Mouse (Mus musculus) testis, adult 2 months (tissue): Measurements from ENCODE around the gene Itgb3. TPM values are rescaled to one million over a fixed set of nuclear protein-coding genes. Genes with fewer than 3 reads are reported as not detected.
A peak's percentile ranks its signal among the peaks of the same experiment; 100 is the strongest.

ENCODE experiments used
- H3K27ac ChIP-seq: fragments of 200-500 bp; 2 replicates; pipeline ENCODE4 v1.5.1; 2012; ENCODE audit warnings: low read depth, low read length; ENCODE audit not compliant: control insufficient read depth, insufficient read depth
- H3K27me3 ChIP-seq: fragments of 200-500 bp; 2 replicates; pipeline ENCODE4 v1.6.1; 2012; ENCODE audit warnings: mild to moderate bottlenecking, low read length, moderate library complexity; ENCODE audit not compliant: control insufficient read depth, insufficient read depth
- H3K36me3 ChIP-seq: fragments of 200-500 bp; 2 replicates; pipeline ENCODE4 v1.6.1; 2012; ENCODE audit warnings: mild to moderate bottlenecking, low read length; ENCODE audit not compliant: control insufficient read depth, insufficient read depth
- H3K4me1 ChIP-seq: fragments of 200-500 bp; 2 replicates; pipeline ENCODE4 v1.6.1; 2012; ENCODE audit warnings: low read length; ENCODE audit not compliant: control insufficient read depth, insufficient read depth
- H3K4me3 ChIP-seq: fragments of 200-500 bp; 2 replicates; pipeline ENCODE4 v1.5.1; 2012; ENCODE audit warnings: low read depth, mild to moderate bottlenecking, low read length, moderate library complexity, mixed read lengths; ENCODE audit not compliant: control insufficient read depth
- CTCF ChIP-seq: fragments of 200-500 bp; IDR thresholded peaks from 2 replicates; pipeline ENCODE4 v1.5.1; 2012; ENCODE audit warnings: low read depth, mild to moderate bottlenecking, inconsistent platforms, low read length, moderate library complexity; ENCODE audit not compliant: control insufficient read depth, insufficient read depth, insufficient replicate concordance
- POLR2A ChIP-seq: fragments of 200-500 bp; IDR thresholded peaks from 2 replicates; pipeline ENCODE4 v1.6.1; 2012; ENCODE audit warnings: low read depth, mild to moderate bottlenecking, inconsistent platforms, low read length, moderate library complexity; ENCODE audit not compliant: control insufficient read depth
- polyA plus RNA-seq: library from polyadenylated mRNA; depleted of rRNA; stranded (reverse); fragments of >200 nt; gene quantifications from 2 replicates; pipeline ENCODE4 v1.2.3, GENCODE M21; 2012

The Itgb3 gene
- polyA plus RNA-seq, 1 experiment, result 1.4 TPM

GRCm38 (mm10) chr11:104599265-104599945 is 8.4 kb upstream of the Itgb3 start:
- Histone ChIP-seq H3K36me3 (no peaks in the 10 kb centered on the region), H3K4me1 (no peaks in the 10 kb centered on the region; the same call in 1 of the 2 replicates), H3K27ac (peak overlapping the region; percentile 37), H3K4me3 (no peak overlapping the region), H3K27me3 (no peaks in the 10 kb centered on the region)
- TF ChIP-seq POLR2A (no peak), CTCF (no peak)

- H3K27me3 ChIP-seq, result no peaks in the 10 kb centered on the region
- H3K4me1 ChIP-seq, result no peaks in the 10 kb centered on the region; the same call in 1 of the 2 replicates
- H3K4me3 ChIP-seq, result no peak overlapping the region
- no peak overlapping the region for H3K27ac ChIP-seq
- TF ChIP-seq CTCF (no peak), POLR2A (no peak)
- H3K36me3 ChIP-seq, result no peaks in the 10 kb centered on the region
Observed at GRCm38 (mm10) chr11:104600675-104601074, 7.1 kb upstream of the Itgb3 start.

- Histone ChIP-seq H3K36me3 (no peaks in the 10 kb centered on the region), H3K4me1 (peaks cover 7% of the 10 kb centered on the region), H3K27me3 (no peaks in the 10 kb centered on the region), H3K27ac (no peak overlapping the region), H3K4me3 (no peak overlapping the region)
- TF ChIP-seq CTCF, result no peak
- TF ChIP-seq POLR2A, result no peak
Observed at GRCm38 (mm10) chr11:104604192-104604591, 3.6 kb upstream of the Itgb3 start.

GRCm38 (mm10) chr11:104608249-104608920 is 585 bp downstream of the Itgb3 start:
- Histone ChIP-seq H3K4me1 (peaks cover 7% of the 10 kb centered on the region), H3K27me3 (no peaks in the 10 kb centered on the region), H3K36me3 (no peaks in the 10 kb centered on the region), H3K4me3 (peak overlapping the region; percentile 80), H3K27ac (peak overlapping the region; percentile 28; the same call in 1 of the 2 replicates)
- TF ChIP-seq CTCF (no peak), POLR2A (no peak)

- H3K27ac ChIP-seq, result no peak overlapping the region
- H3K36me3 ChIP-seq, result no peaks in the 10 kb centered on the region
- peaks cover 7% of the 10 kb centered on the region for H3K4me1 ChIP-seq
- no peak overlapping the region for H3K4me3 ChIP-seq
- no peaks in the 10 kb centered on the region for H3K27me3 ChIP-seq
- TF ChIP-seq CTCF (no peak), POLR2A (no peak)
Observed at GRCm38 (mm10) chr11:104609033-104609684, 1.4 kb downstream of the Itgb3 start.

- Histone ChIP-seq H3K4me3 (no peak overlapping the region), H3K27ac (no peak overlapping the region; the same call in 1 of the 2 replicates), H3K27me3 (no peaks in the 10 kb centered on the region), H3K4me1 (peaks cover 7% of the 10 kb centered on the region), H3K36me3 (no peaks in the 10 kb centered on the region)
- TF ChIP-seq POLR2A, result no peak
- TF ChIP-seq CTCF, result no peak
Observed at GRCm38 (mm10) chr11:104609733-104610132, 1.9 kb downstream of the Itgb3 start.

GRCm38 (mm10) chr11:104611579-104612151 is 3.9 kb downstream of the Itgb3 start:
- Histone ChIP-seq H3K4me3 (no peak overlapping the region), H3K27me3 (no peaks in the 10 kb centered on the region), H3K36me3 (no peaks in the 10 kb centered on the region), H3K4me1 (peaks cover 7% of the 10 kb centered on the region), H3K27ac (no peak overlapping the region)
- no peak for TF ChIP-seq POLR2A
- TF ChIP-seq CTCF, result no peak
